Mouse (Mus musculus): ENCODE data around the gene Fam189a2. TPM values are rescaled to one million over a fixed set of nuclear protein-coding genes. Genes with fewer than 3 reads are reported as not detected.

Gene Fam189a2
- polyA plus RNA-seq, 1 experiment from 2014 or later: 0.95 TPM

DNA sequence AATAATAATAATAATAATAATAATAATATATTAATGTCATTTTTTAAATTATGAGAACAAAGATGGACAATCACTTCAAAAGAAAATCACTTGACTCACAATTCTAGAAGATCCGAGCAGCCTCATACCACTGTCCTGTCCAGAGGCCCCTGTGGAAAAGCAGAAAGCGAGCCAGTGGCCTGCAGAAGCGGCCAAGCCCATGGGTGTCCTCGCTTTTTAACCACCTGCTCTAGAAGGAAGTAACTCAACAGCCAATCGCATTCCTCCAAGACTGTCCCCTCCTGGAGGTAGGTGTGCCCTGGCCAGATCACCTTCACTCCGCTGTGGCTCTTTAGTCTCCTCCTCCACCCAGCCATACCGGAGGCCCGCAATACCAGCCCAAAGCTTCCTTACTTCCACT is 75.4 kb downstream of the Fam189a2 start:
- no peak for ATAC-seq (ENCODE audit: insufficient number of reproducible peaks, low FRiP score, low TSS enrichment, low read depth)
- Histone ChIP-seq H3K4me1 (peaks cover 8% of the 10 kb centered on the region; the same call in 1 of the 2 replicates), H3K27ac (no peak overlapping the region), H3K9me3 (no peaks in the 10 kb centered on the region), H3K9ac (no peak overlapping the region), H3K36me3 (no peaks in the 10 kb centered on the region), H3K27me3 (no peaks in the 10 kb centered on the region), H3K4me3 (no peak overlapping the region), H3K4me2 (no peak overlapping the region)
- 91% methylated on average over 8 of the region's 8 CpGs for WGBS

- ATAC-seq (ENCODE audit: insufficient number of reproducible peaks, low FRiP score, low TSS enrichment, low read depth): no peak
- H3K9me3 ChIP-seq: no peaks in the 10 kb centered on the region
- no peaks in the 10 kb centered on the region; the same call in 1 of the 2 replicates for H3K4me1 ChIP-seq
- H3K4me2 ChIP-seq: no peak overlapping the region
- H3K27ac ChIP-seq: no peak overlapping the region
- no peaks in the 10 kb centered on the region for H3K27me3 ChIP-seq
- H3K9ac ChIP-seq: no peak overlapping the region
- H3K36me3 ChIP-seq: no peaks in the 10 kb centered on the region
- WGBS: 58% methylated on average over 12 of the region's 12 CpGs
- no peak overlapping the region for H3K4me3 ChIP-seq
These were observed 82.4 kb downstream of the Fam189a2 start for GRCm38 (mm10) chr19:23948301-23949000.

DNA sequence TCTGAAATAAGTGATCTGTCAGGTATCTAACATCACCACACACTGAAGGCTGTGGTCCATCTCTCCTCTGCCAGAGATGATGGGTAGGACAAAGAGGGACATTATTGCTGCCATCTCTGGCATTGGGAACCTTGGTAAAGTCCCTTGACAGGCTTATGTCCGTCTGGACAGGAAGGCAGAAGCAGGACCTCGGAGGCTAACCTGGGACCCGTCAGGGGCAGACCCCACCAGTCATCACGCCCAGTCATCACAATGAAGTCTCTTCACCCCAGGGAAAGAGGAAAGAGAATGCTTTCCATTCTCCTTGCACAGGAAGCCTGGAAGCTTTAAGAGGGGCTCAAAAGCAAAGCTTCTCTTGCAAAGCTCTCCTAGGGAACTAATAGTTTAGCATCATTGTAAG is 82.9 kb downstream of the Fam189a2 start:
- no peaks in the 10 kb centered on the region for H3K36me3 ChIP-seq

GRCm38 (mm10) chr19:23946751-23947150 is 84.1 kb downstream of the Fam189a2 start:
- no peaks in the 10 kb centered on the region for H3K27me3 ChIP-seq
- WGBS: 82% methylated on average over 4 of the region's 4 CpGs
- H3K4me1 ChIP-seq: no peaks in the 10 kb centered on the region; the same call in 1 of the 2 replicates
- H3K36me3 ChIP-seq: no peaks in the 10 kb centered on the region
- no peak overlapping the region for H3K9ac ChIP-seq
- H3K27ac ChIP-seq: no peak overlapping the region
- H3K4me2 ChIP-seq: no peak overlapping the region
- no peak overlapping the region for H3K4me3 ChIP-seq
- ATAC-seq (ENCODE audit: insufficient number of reproducible peaks, low FRiP score, low TSS enrichment, low read depth): no peak
- H3K9me3 ChIP-seq: no peaks in the 10 kb centered on the region

More for the DNA sequence above, 82.9 kb downstream of the Fam189a2 start:
- no peaks in the 10 kb centered on the region; the same call in 1 of the 2 replicates for H3K4me1 ChIP-seq
- H3K9me3 ChIP-seq: no peaks in the 10 kb centered on the region
- no peaks in the 10 kb centered on the region for H3K27me3 ChIP-seq
- no peak overlapping the region for H3K4me2 ChIP-seq
- no peak overlapping the region for H3K4me3 ChIP-seq
- no peak overlapping the region for H3K27ac ChIP-seq
- WGBS: 59% methylated on average over 4 of the region's 4 CpGs
- no peak overlapping the region for H3K9ac ChIP-seq
- ATAC-seq (ENCODE audit: insufficient number of reproducible peaks, low FRiP score, low TSS enrichment, low read depth): no peak

DNA sequence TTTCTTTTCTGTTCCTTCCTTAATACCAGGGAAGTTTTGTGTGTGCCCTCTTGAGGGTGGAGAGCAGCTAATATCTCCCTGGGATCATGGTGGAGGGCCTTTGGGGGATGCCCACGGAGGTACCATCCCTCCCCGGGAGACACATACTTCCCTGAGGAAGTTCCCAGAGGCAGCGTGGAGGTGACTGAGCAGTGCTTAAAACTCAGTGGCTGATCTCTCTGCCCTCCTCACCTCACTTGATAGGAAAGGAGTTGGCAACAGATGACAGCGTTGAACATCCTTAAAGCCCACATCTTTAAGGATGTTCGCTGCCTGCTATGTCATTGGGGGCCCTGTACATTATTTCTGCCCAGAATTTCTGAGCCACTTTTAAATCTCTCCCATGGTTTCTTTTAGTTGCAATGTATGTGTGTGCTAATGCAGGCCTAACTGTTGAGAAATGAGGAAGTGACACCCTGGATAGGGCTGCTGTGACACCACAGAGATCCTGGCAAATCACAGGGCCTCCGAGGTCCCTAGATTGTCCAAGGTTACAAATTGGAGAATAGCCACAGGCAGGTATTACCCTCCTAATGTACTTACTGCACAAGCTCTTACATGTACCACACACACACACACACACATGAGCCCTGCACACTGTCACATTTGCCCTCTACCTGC is 84.7 kb downstream of the Fam189a2 start:
- Histone ChIP-seq H3K36me3 (no peaks in the 10 kb centered on the region), H3K27ac (no peak overlapping the region), H3K9me3 (no peaks in the 10 kb centered on the region), H3K4me1 (no peaks in the 10 kb centered on the region; the same call in 1 of the 2 replicates), H3K9ac (no peak overlapping the region), H3K4me3 (no peak overlapping the region), H3K27me3 (no peaks in the 10 kb centered on the region), H3K4me2 (no peak overlapping the region)
- WGBS: 85% methylated on average over 6 of the region's 6 CpGs
- no peak for ATAC-seq (ENCODE audit: insufficient number of reproducible peaks, low FRiP score, low TSS enrichment, low read depth)

DNA sequence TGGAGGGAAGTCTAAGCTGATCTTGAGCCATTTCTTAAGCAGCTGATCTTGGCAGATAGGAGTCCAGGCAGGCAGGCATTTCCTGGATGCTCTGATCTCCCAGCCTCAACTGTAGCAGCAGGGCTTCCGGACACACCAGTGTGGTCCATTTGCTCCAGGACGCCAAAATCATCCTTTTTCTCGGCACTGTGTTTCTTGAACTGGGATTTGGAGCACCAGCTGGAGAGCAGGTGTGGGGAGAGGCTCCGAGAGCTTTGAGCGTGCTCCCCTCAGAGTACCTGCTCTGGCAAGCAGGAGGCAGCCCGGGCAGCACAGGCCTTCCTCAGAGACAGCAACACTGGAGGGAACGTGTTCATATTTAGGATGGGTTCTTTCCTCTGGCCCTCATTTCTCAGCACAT is 87.9 kb downstream of the Fam189a2 start:
- Histone ChIP-seq H3K4me1 (no peaks in the 10 kb centered on the region; the same call in 1 of the 2 replicates), H3K36me3 (no peaks in the 10 kb centered on the region), H3K4me2 (no peak overlapping the region), H3K4me3 (no peak overlapping the region), H3K9me3 (no peaks in the 10 kb centered on the region), H3K9ac (no peak overlapping the region), H3K27me3 (no peaks in the 10 kb centered on the region), H3K27ac (no peak overlapping the region)
- WGBS: 74% methylated on average over 7 of the region's 7 CpGs
- no peak for ATAC-seq (ENCODE audit: insufficient number of reproducible peaks, low FRiP score, low TSS enrichment, low read depth)

DNA sequence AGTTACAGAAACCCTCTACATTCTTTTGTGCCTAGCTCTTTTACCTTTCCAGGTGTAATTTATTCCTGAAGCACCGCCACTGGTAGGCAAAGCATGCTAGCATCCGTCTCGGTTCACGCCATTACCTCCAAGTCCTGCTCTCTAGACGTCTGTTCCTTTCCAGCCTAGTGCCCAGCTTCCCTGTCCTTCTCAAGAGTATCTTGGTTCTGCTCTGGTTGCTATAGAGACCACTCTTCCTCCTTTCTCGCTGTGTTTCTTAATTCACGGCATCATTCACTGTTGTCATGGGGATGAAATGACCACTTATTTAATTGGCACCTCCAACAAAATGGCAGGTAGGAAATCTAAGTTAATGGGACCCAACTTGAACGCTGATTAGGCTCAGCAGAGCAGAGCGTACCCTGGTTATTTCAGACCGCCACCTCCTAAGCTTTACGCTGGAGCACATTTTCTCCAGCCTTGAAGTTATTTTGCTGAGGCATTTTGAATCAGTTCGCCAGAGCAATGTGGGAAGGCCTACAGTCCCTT is 89.3 kb downstream of the Fam189a2 start:
- H3K36me3 ChIP-seq: no peaks in the 10 kb centered on the region
- H3K9me3 ChIP-seq: no peaks in the 10 kb centered on the region

DNA sequence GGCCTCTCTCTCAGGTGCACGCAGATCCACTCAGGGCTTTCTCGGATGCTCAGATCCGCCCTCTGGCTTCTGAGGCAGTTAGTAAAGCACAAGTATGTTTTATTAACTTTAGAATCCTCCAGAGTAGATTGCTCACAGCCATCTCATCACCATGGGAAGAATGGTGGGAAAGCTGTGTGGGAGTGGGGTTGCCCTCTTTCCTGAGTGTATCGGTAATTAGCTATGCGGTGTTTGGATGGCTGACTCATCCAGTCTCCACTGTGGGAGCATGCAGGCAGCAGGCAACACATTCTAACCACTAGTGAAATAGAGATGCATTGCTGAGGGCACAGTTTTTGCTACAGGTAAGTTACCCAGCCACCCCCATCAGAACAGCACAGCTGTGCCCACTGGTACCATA is 100.0 kb downstream of the Fam189a2 start:
- no peak overlapping the region for H3K9ac ChIP-seq
- no peaks in the 10 kb centered on the region; the same call in 1 of the 2 replicates for H3K36me3 ChIP-seq
- H3K27ac ChIP-seq: no peak overlapping the region
- 93% methylated on average over 5 of the region's 5 CpGs for WGBS
- no peaks in the 10 kb centered on the region for H3K4me1 ChIP-seq
- H3K4me3 ChIP-seq: no peak overlapping the region
- ATAC-seq (ENCODE audit: insufficient number of reproducible peaks, low FRiP score, low TSS enrichment, low read depth): no peak
- no peak overlapping the region for H3K4me2 ChIP-seq
- 0 out of 2 replicates have a peak, but pooled peaks cover 7% of the 10 kb centered on the region for H3K9me3 ChIP-seq
- H3K27me3 ChIP-seq: no peaks in the 10 kb centered on the region

More for the DNA sequence above, 89.3 kb downstream of the Fam189a2 start:
- no peak overlapping the region for H3K27ac ChIP-seq
- no peak overlapping the region for H3K4me3 ChIP-seq
- no peaks in the 10 kb centered on the region for H3K27me3 ChIP-seq
- no peak overlapping the region for H3K4me2 ChIP-seq
- WGBS: 75% methylated on average over 12 of the region's 12 CpGs
- ATAC-seq (ENCODE audit: insufficient number of reproducible peaks, low FRiP score, low TSS enrichment, low read depth): no peak
- no peak overlapping the region for H3K9ac ChIP-seq
- H3K4me1 ChIP-seq: no peaks in the 10 kb centered on the region; the same call in 1 of the 2 replicates

- H3K9me3 ChIP-seq: no peaks in the 10 kb centered on the region
- no peaks in the 10 kb centered on the region for H3K36me3 ChIP-seq
- no peak overlapping the region for H3K4me2 ChIP-seq
- H3K27ac ChIP-seq: no peak overlapping the region
- no peaks in the 10 kb centered on the region for H3K27me3 ChIP-seq
- H3K4me3 ChIP-seq: no peak overlapping the region
- H3K9ac ChIP-seq: no peak overlapping the region
- whole genome bisulfite sequencing: 93% methylated on average over 5 of the region's 5 CpGs
- H3K4me1 ChIP-seq: no peaks in the 10 kb centered on the region
- no peak for ATAC-seq (ENCODE audit: insufficient number of reproducible peaks, low FRiP score, low TSS enrichment, low read depth)
These were observed 105.3 kb downstream of the Fam189a2 start for GRCm38 (mm10) chr19:23925541-23925940.

- no peak for ATAC-seq (ENCODE audit: insufficient number of reproducible peaks, low FRiP score, low TSS enrichment, low read depth)
- no peak overlapping the region for H3K9ac ChIP-seq
- WGBS: 81% methylated on average over 9 of the region's 9 CpGs
- no peak overlapping the region for H3K4me2 ChIP-seq
- no peaks in the 10 kb centered on the region for H3K27me3 ChIP-seq
- no peak overlapping the region for H3K27ac ChIP-seq
- H3K9me3 ChIP-seq: no peaks in the 10 kb centered on the region
- H3K4me3 ChIP-seq: no peak overlapping the region
- no peaks in the 10 kb centered on the region for H3K4me1 ChIP-seq
- no peaks in the 10 kb centered on the region for H3K36me3 ChIP-seq
These were observed 106.0 kb downstream of the Fam189a2 start for GRCm38 (mm10) chr19:23924791-23925190.

DNA sequence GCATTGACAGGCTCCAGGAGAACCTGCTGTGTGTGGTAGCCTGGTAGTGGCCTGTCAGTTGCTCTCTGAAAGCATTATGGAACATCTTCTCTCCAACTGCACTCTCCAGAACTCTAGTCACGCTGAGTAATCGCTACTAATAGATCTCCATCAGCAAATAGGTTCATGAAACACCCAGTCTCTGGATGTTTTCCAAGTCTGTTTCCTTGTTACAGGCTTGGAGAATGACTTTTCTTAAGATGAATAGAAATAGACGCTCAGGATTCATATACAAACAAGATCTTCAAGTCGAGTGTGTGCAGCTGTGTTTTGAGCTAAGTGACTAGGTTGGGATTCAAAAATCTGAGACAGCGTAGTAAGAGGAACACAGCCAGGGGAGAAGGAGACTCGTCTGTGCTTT is 106.8 kb downstream of the Fam189a2 start:
- no peak overlapping the region for H3K27ac ChIP-seq
- H3K36me3 ChIP-seq: no peaks in the 10 kb centered on the region
- H3K4me3 ChIP-seq: no peak overlapping the region
- H3K9ac ChIP-seq: no peak overlapping the region
- no peak overlapping the region for H3K4me2 ChIP-seq
- 80% methylated on average over 6 of the region's 6 CpGs for WGBS
- ATAC-seq (ENCODE audit: insufficient number of reproducible peaks, low FRiP score, low TSS enrichment, low read depth): no peak
- H3K4me1 ChIP-seq: no peaks in the 10 kb centered on the region
- no peaks in the 10 kb centered on the region for H3K27me3 ChIP-seq
- H3K9me3 ChIP-seq: no peaks in the 10 kb centered on the region
